Mouse (Mus musculus) heart, embryonic 14.5 days (tissue): ENCODE data around the gene Glb1l. TPM values are rescaled to one million over a fixed set of nuclear protein-coding genes. Genes with fewer than 3 reads are reported as not detected.

ENCODE experiments used
- ATAC-seq: fragments of 200-750 bp; cut with Nextera tagmentation; 2 replicates; pipeline ENCODE4 v1.8.0; 2017; ENCODE audit warnings: low read depth, moderate TSS enrichment; ENCODE audit not compliant: insufficient number of reproducible peaks, insufficient read depth, low FRiP score
- H3K27ac ChIP-seq, 2 experiments: fragments of 200-500 bp in 1 of 2; fragments of 300-500 bp in 1 of 2; sonication (generic) in 1 of 2; replicated peaks in 1 of 2; 2 replicates each; pipeline ENCODE4 v1.5.1; 2012 to 2014; ENCODE audit warnings: low read depth in 2 of 2, low read length in 2 of 2, control low read depth in 1 of 2, mild to moderate bottlenecking in 1 of 2, mixed read lengths in 1 of 2; ENCODE audit not compliant: control insufficient read depth in 1 of 2, insufficient read depth in 1 of 2
- H3K27me3 ChIP-seq: fragments of 300-500 bp; sonication (generic); 2 replicates; pipeline ENCODE4 v1.6.1; 2014; ENCODE audit warnings: mild to moderate bottlenecking, low read length, control low read depth; ENCODE audit not compliant: control insufficient read depth, insufficient read depth
- H3K36me3 ChIP-seq: fragments of 300-500 bp; sonication (generic); 2 replicates; pipeline ENCODE4 v1.6.1; 2014; ENCODE audit warnings: mild to moderate bottlenecking, control low read depth, low read length, mixed read lengths; ENCODE audit not compliant: control insufficient read depth, insufficient read depth
- H3K4me1 ChIP-seq, 2 experiments: fragments of 200-500 bp in 1 of 2; fragments of 300-500 bp in 1 of 2; sonication (generic) in 1 of 2; 2 replicates each; pipeline ENCODE4 v1.6.1; 2012 to 2014; ENCODE audit warnings: low read length in 2 of 2, control low read depth in 1 of 2, mixed read lengths in 1 of 2; ENCODE audit not compliant: control insufficient read depth in 2 of 2, insufficient read depth in 2 of 2
- H3K4me2 ChIP-seq: fragments of 300-500 bp; sonication (generic); 2 replicates; pipeline ENCODE4 v1.6.1; 2014; ENCODE audit warnings: mild to moderate bottlenecking, low read length
- H3K4me3 ChIP-seq, 2 experiments: fragments of 200-500 bp in 1 of 2; fragments of 300-500 bp in 1 of 2; sonication (generic) in 1 of 2; 2 replicates each; pipeline ENCODE4 v1.5.1; 2012 to 2014; ENCODE audit warnings: low read length in 2 of 2, mild to moderate bottlenecking in 2 of 2, control low read depth in 1 of 2, low read depth in 1 of 2, moderate library complexity in 1 of 2; ENCODE audit not compliant: control insufficient read depth in 1 of 2, insufficient read depth in 1 of 2
- H3K9ac ChIP-seq: fragments of 300-500 bp; sonication (generic); 2 replicates; pipeline ENCODE4 v1.6.1; 2014; ENCODE audit warnings: mild to moderate bottlenecking, low read length
- H3K9me3 ChIP-seq: fragments of 300-500 bp; sonication (generic); 2 replicates; pipeline ENCODE4 v1.6.1; 2016; ENCODE audit warnings: low read length, control low read depth; ENCODE audit not compliant: control insufficient read depth
- WGBS: fragments of 180-500 bp; shearing (Covaris S2); extraction: QIAGEN DNeasy Blood & Tissue Kit; methylation state at CpG from one replicate; pipeline ENCODE4 v1.1.7; 2014; 5-methylcytosine and 5-hydroxymethylcytosine counted together
- microRNA-seq: library from miRNA; unstranded; fragments of <30 nt; microRNA quantifications from one replicate; pipeline ENCODE4, GENCODE M21; 2016
- polyA plus RNA-seq: library from polyadenylated mRNA; unstranded; fragments of >200 nt; fragmentation: Nextera tagmentation; extraction: Ambion mirVana; gene quantifications from 2 replicates; pipeline ENCODE4 v1.2.1, GENCODE M21; 2014

Gene Glb1l
- polyA plus RNA-seq, 1 experiment from 2014 or later: 8.4 TPM

GRCm38 (mm10) chr1:75159540-75160255 lies 50.9 kb downstream of the Glb1l start:
- no peaks in the 10 kb centered on the region for H3K36me3 ChIP-seq
- H3K27me3 ChIP-seq: no peaks in the 10 kb centered on the region
- WGBS: 41% methylated on average over 5 of the region's 5 CpGs
- no peak overlapping the region for H3K27ac ChIP-seq
- no peak overlapping the region for H3K4me3 ChIP-seq
- no peak for ATAC-seq
- no peaks in the 10 kb centered on the region for H3K9me3 ChIP-seq
- no peak overlapping the region for H3K9ac ChIP-seq
- no peak overlapping the region for H3K4me2 ChIP-seq
- H3K4me1 ChIP-seq: no peaks in the 10 kb centered on the region

GRCm38 (mm10) chr1:75158990-75159389 lies 51.6 kb downstream of the Glb1l start:
- Histone ChIP-seq H3K4me3 (no peak overlapping the region), H3K27ac (no peak overlapping the region), H3K27me3 (no peaks in the 10 kb centered on the region), H3K4me2 (no peak overlapping the region), H3K9me3 (no peaks in the 10 kb centered on the region), H3K4me1 (no peaks in the 10 kb centered on the region), H3K36me3 (no peaks in the 10 kb centered on the region), H3K9ac (no peak overlapping the region)
- ATAC-seq: no peak

GRCm38 (mm10) chr1:75155837-75156236 lies 54.8 kb downstream of the Glb1l start:
- H3K27me3 ChIP-seq: no peaks in the 10 kb centered on the region
- ATAC-seq: no peak
- no peak overlapping the region for H3K4me3 ChIP-seq
- H3K9ac ChIP-seq: no peak overlapping the region
- H3K27ac ChIP-seq: no peak overlapping the region
- WGBS: 38% methylated on average over 3 of the region's 3 CpGs
- H3K4me1 ChIP-seq: no peaks in the 10 kb centered on the region
- no peaks in the 10 kb centered on the region for H3K9me3 ChIP-seq
- H3K36me3 ChIP-seq: no peaks in the 10 kb centered on the region
- no peak overlapping the region for H3K4me2 ChIP-seq

- peaks cover 0 to 3% of the 10 kb centered on the region in 2 experiments; a peak in 2 of 4 replicates for H3K4me1 ChIP-seq
- H3K27me3 ChIP-seq: no peaks in the 10 kb centered on the region
- no peak for ATAC-seq
- no peaks in the 10 kb centered on the region for H3K9me3 ChIP-seq
- no peak overlapping the region for H3K9ac ChIP-seq
- peaks cover 56% of the 10 kb centered on the region for H3K36me3 ChIP-seq
- H3K4me2 ChIP-seq: no peak overlapping the region
- no peak overlapping the region for H3K27ac ChIP-seq
- WGBS: 87% methylated on average over 4 of the region's 4 CpGs
- no peak overlapping the region for H3K4me3 ChIP-seq
Observed at GRCm38 (mm10) chr1:75148727-75149126, 61.9 kb downstream of the Glb1l start.

Small RNAs within 50 kb of the gene (microRNA-seq; reads per million reads assigned to microRNA genes)
- not detected for gene Gm27943

Other genes with a start within 250 kb of the Glb1l start
- gene Nhej1, start 85.6 kb downstream of the Glb1l start, polyA plus RNA-seq: 7.6 and 7.8 TPM in 2 replicates
- 0.72 and 1.4 TPM in 2 replicates for gene Slc23a3, start 76.9 kb downstream of the Glb1l start, polyA plus RNA-seq
- 34.3 and 34.7 TPM in 2 replicates for gene Cnppd1, start 68.1 kb downstream of the Glb1l start, polyA plus RNA-seq
- 38.9 and 42.2 TPM in 2 replicates for gene Retreg2, start 68.0 kb downstream of the Glb1l start, polyA plus RNA-seq
- gene Zfand2b, start 42.2 kb downstream of the Glb1l start, polyA plus RNA-seq: 29.6 and 31.4 TPM in 2 replicates
- gene Abcb6, start 30.4 kb downstream of the Glb1l start, polyA plus RNA-seq: 9.6 and 11.1 TPM in 2 replicates
- 19.8 and 21.0 TPM in 2 replicates for gene Ankzf1, start 18.7 kb downstream of the Glb1l start, polyA plus RNA-seq
- gene Atg9a, start 18.6 kb downstream of the Glb1l start, polyA plus RNA-seq: 24.7 and 29.2 TPM in 2 replicates
- gene Stk16, start within 50 bp of the Glb1l start, polyA plus RNA-seq: 81.9 and 86.2 TPM in 2 replicates
- 24.6 and 34.3 TPM in 2 replicates for gene Tuba4a, start 9.1 kb upstream of the Glb1l start, polyA plus RNA-seq
- gene A630095N17Rik, start 21.3 kb upstream of the Glb1l start, polyA plus RNA-seq: not detected in 2 replicates
- 16.9 and 17.8 TPM in 2 replicates for gene Dnajb2, start 25.6 kb upstream of the Glb1l start, polyA plus RNA-seq
- gene Ptprn, start 53.7 kb upstream of the Glb1l start, polyA plus RNA-seq: 0.38 and 0.41 TPM in 2 replicates
- gene Resp18, start 67.6 kb upstream of the Glb1l start, polyA plus RNA-seq: 0.53 TPM in 1 of 2 replicates, not detected in the other
- 122 and 128 TPM in 2 replicates for gene Dnpep, start 107.2 kb upstream of the Glb1l start, polyA plus RNA-seq
- gene Des, start 149.5 kb upstream of the Glb1l start, polyA plus RNA-seq: 351 and 377 TPM in 2 replicates
- 52.4 and 53.4 TPM in 2 replicates for gene Speg, start 164.5 kb upstream of the Glb1l start, polyA plus RNA-seq
- 53.3 and 71.9 TPM in 2 replicates for gene Gmppa, start 225.1 kb upstream of the Glb1l start, polyA plus RNA-seq
- gene Asic4, start 239.6 kb upstream of the Glb1l start, polyA plus RNA-seq: 0.18 TPM in 1 of 2 replicates, not detected in the other